Mouse (Mus musculus) heart, postnatal 0 days (tissue): Measurements from ENCODE around the gene Tmem234.

Experiments
- CTCF ChIP-seq: IDR thresholded peaks from 2 replicates; pipeline ENCODE4 v1.5.1; 2016; ENCODE audit warnings: antibody characterized with exemption, control low read depth, low read depth
- EP300 ChIP-seq: IDR thresholded peaks from 2 replicates; pipeline ENCODE4 v1.6.1; 2016; ENCODE audit warnings: antibody characterized with exemption, low read depth

GRCm38 (mm10) chr4:129639221-129639620 is 38.8 kb downstream of the Tmem234 start:
- no peak for TF ChIP-seq CTCF
- no peak for TF ChIP-seq EP300
